Mouse (Mus musculus) heart, embryonic 14.5 days (tissue): ENCODE measurements around the gene Zkscan5. TPM values are rescaled to one million over a fixed set of nuclear protein-coding genes. Genes with fewer than 3 reads are reported as not detected.

ENCODE experiments used
- ATAC-seq: fragments of 200-750 bp; cut with Nextera tagmentation; 2 replicates; pipeline ENCODE4 v1.8.0; 2017; ENCODE audit warnings: low read depth, moderate TSS enrichment; ENCODE audit not compliant: insufficient number of reproducible peaks, insufficient read depth, low FRiP score
- H3K27ac ChIP-seq, 2 experiments: fragments of 200-500 bp in 1 of 2; fragments of 300-500 bp in 1 of 2; sonication (generic) in 1 of 2; replicated peaks in 1 of 2; 2 replicates each; pipeline ENCODE4 v1.5.1; 2012 to 2014; ENCODE audit warnings: low read depth in 2 of 2, low read length in 2 of 2, control low read depth in 1 of 2, mild to moderate bottlenecking in 1 of 2, mixed read lengths in 1 of 2; ENCODE audit not compliant: control insufficient read depth in 1 of 2, insufficient read depth in 1 of 2
- H3K27me3 ChIP-seq: fragments of 300-500 bp; sonication (generic); 2 replicates; pipeline ENCODE4 v1.6.1; 2014; ENCODE audit warnings: mild to moderate bottlenecking, low read length, control low read depth; ENCODE audit not compliant: control insufficient read depth, insufficient read depth
- H3K36me3 ChIP-seq: fragments of 300-500 bp; sonication (generic); 2 replicates; pipeline ENCODE4 v1.6.1; 2014; ENCODE audit warnings: mild to moderate bottlenecking, control low read depth, low read length, mixed read lengths; ENCODE audit not compliant: control insufficient read depth, insufficient read depth
- H3K4me1 ChIP-seq, 2 experiments: fragments of 200-500 bp in 1 of 2; fragments of 300-500 bp in 1 of 2; sonication (generic) in 1 of 2; 2 replicates each; pipeline ENCODE4 v1.6.1; 2012 to 2014; ENCODE audit warnings: low read length in 2 of 2, control low read depth in 1 of 2, mixed read lengths in 1 of 2; ENCODE audit not compliant: control insufficient read depth in 2 of 2, insufficient read depth in 2 of 2
- H3K4me2 ChIP-seq: fragments of 300-500 bp; sonication (generic); 2 replicates; pipeline ENCODE4 v1.6.1; 2014; ENCODE audit warnings: mild to moderate bottlenecking, low read length
- H3K4me3 ChIP-seq, 2 experiments: fragments of 200-500 bp in 1 of 2; fragments of 300-500 bp in 1 of 2; sonication (generic) in 1 of 2; 2 replicates each; pipeline ENCODE4 v1.5.1; 2012 to 2014; ENCODE audit warnings: low read length in 2 of 2, mild to moderate bottlenecking in 2 of 2, control low read depth in 1 of 2, low read depth in 1 of 2, moderate library complexity in 1 of 2; ENCODE audit not compliant: control insufficient read depth in 1 of 2, insufficient read depth in 1 of 2
- H3K9ac ChIP-seq: fragments of 300-500 bp; sonication (generic); 2 replicates; pipeline ENCODE4 v1.6.1; 2014; ENCODE audit warnings: mild to moderate bottlenecking, low read length
- H3K9me3 ChIP-seq: fragments of 300-500 bp; sonication (generic); 2 replicates; pipeline ENCODE4 v1.6.1; 2016; ENCODE audit warnings: low read length, control low read depth; ENCODE audit not compliant: control insufficient read depth
- WGBS: fragments of 180-500 bp; shearing (Covaris S2); extraction: QIAGEN DNeasy Blood & Tissue Kit; methylation state at CpG from one replicate; pipeline ENCODE4 v1.1.7; 2014; 5-methylcytosine and 5-hydroxymethylcytosine counted together
- polyA plus RNA-seq: library from polyadenylated mRNA; unstranded; fragments of >200 nt; fragmentation: Nextera tagmentation; extraction: Ambion mirVana; gene quantifications from 2 replicates; pipeline ENCODE4 v1.2.1, GENCODE M21; 2014

The Zkscan5 gene
- polyA plus RNA-seq, 1 experiment from 2014 or later = 11.1 TPM

- no peak overlapping the region for H3K4me2 ChIP-seq
- no peak overlapping the region for H3K9ac ChIP-seq
- H3K36me3 ChIP-seq = peaks cover 89% of the 10 kb centered on the region
- no peaks in the 10 kb centered on the region for H3K27me3 ChIP-seq
- H3K4me3 ChIP-seq = no peak overlapping the region
- 96% methylated on average over 2 of the region's 2 CpGs for WGBS
- H3K9me3 ChIP-seq = no peaks in the 10 kb centered on the region
- no peak overlapping the region for H3K27ac ChIP-seq
- ATAC-seq = no peak
- peaks cover 7 to 14% of the 10 kb centered on the region in 2 experiments; a peak in 3 of 4 replicates for H3K4me1 ChIP-seq
These were observed 19.1 kb upstream of the Zkscan5 start for GRCm38 (mm10) chr5:145185244-145185643.

- Histone ChIP-seq H3K36me3 (peaks cover 56% of the 10 kb centered on the region), H3K4me1 (peaks cover 10 to 17% of the 10 kb centered on the region in 2 experiments), H3K9ac (peak overlapping the region; percentile 99; the same call in 1 of the 2 replicates), H3K4me3 (peak overlapping the region in 1 of 2 experiments; percentile 94; a peak in 2 of 4 replicates), H3K27me3 (no peaks in the 10 kb centered on the region), H3K27ac (no peak overlapping the region), H3K9me3 (no peaks in the 10 kb centered on the region), H3K4me2 (peak overlapping the region; percentile 90)
- no peak for ATAC-seq
- 88% methylated on average over 6 of the region's 6 CpGs for WGBS
These were observed 14.9 kb upstream of the Zkscan5 start for GRCm38 (mm10) chr5:145189416-145189815.

- ATAC-seq = 0 out of 2 replicates have a peak, but pooled peaks have one; percentile 17
- WGBS = 15% methylated on average over 5 of the region's 5 CpGs
- peak overlapping the region; percentile 99 for H3K9ac ChIP-seq
- no peaks in the 10 kb centered on the region for H3K27me3 ChIP-seq
- H3K9me3 ChIP-seq = no peaks in the 10 kb centered on the region
- peaks cover 10 to 17% of the 10 kb centered on the region in 2 experiments for H3K4me1 ChIP-seq
- peak overlapping the region; percentile 95 to 97 for H3K27ac ChIP-seq
- peak overlapping the region; percentile 61 to 94 for H3K4me3 ChIP-seq
- peaks cover 56% of the 10 kb centered on the region for H3K36me3 ChIP-seq
- peak overlapping the region; percentile 90 for H3K4me2 ChIP-seq
These were observed 14.0 kb upstream of the Zkscan5 start for GRCm38 (mm10) chr5:145190373-145190772.

GRCm38 (mm10) chr5:145190875-145191798 lies 13.2 kb upstream of the Zkscan5 start:
- peak overlapping the region; percentile 99 for H3K9ac ChIP-seq
- under 1% methylated on average over 41 of the region's 41 CpGs for WGBS
- peak overlapping the region; percentile 95 to 97 for H3K27ac ChIP-seq
- peaks cover 56% of the 10 kb centered on the region for H3K36me3 ChIP-seq
- H3K4me3 ChIP-seq = peak overlapping the region; percentile 61 to 94
- no peaks in the 10 kb centered on the region for H3K27me3 ChIP-seq
- H3K4me2 ChIP-seq = peak overlapping the region; percentile 90
- peak; percentile 69 for ATAC-seq
- H3K4me1 ChIP-seq = peaks cover 10 to 17% of the 10 kb centered on the region in 2 experiments
- no peaks in the 10 kb centered on the region for H3K9me3 ChIP-seq

- peaks cover 54% of the 10 kb centered on the region for H3K36me3 ChIP-seq
- WGBS = 85% methylated on average over 2 of the region's 2 CpGs
These were observed 12.4 kb upstream of the Zkscan5 start, which contains the start of gene Atp5j2 for GRCm38 (mm10) chr5:145191962-145192361. Gene Atp5j2 (minus strand): TSS chr5:145192062.

DNA sequence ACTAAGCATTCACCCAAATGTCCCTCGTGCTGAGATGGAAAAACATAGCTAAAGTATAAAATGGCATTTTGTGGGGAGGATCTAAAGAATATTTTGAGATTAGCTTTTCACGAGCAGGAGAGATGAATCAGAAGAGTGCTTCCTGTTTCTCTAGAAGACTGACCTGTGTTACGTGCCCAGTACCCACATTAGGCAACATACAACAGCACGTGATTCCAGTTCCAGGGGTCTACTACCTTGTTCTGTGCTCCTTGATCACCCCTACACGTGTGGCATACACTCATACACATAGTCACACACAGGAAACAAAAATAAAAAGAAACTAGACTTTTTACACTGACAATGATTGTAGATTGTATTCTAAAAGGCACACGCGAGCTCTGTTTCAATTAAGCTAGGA lies 4.0 kb upstream of the Zkscan5 start:
- WGBS = 72% methylated on average over 7 of the region's 7 CpGs
- H3K4me3 ChIP-seq = peak overlapping the region in 1 of 2 experiments; percentile 72; a peak in 1 of 4 replicates

More at GRCm38 (mm10) chr5:145191962-145192361, 12.4 kb upstream of the Zkscan5 start, which contains the start of gene Atp5j2:
- Histone ChIP-seq H3K9ac (peak within 1 kb of the TSS; percentile 99), H3K27me3 (no peaks in the 10 kb centered on the region), H3K27ac (peak within 1 kb of the TSS; percentile 95 to 97), H3K9me3 (no peaks in the 10 kb centered on the region), H3K4me2 (peak within 1 kb of the TSS; percentile 90), H3K4me3 (peak within 1 kb of the TSS; percentile 61 to 94), H3K4me1 (peaks cover 10 to 17% of the 10 kb centered on the region in 2 experiments)
- no peak for ATAC-seq

DNA sequence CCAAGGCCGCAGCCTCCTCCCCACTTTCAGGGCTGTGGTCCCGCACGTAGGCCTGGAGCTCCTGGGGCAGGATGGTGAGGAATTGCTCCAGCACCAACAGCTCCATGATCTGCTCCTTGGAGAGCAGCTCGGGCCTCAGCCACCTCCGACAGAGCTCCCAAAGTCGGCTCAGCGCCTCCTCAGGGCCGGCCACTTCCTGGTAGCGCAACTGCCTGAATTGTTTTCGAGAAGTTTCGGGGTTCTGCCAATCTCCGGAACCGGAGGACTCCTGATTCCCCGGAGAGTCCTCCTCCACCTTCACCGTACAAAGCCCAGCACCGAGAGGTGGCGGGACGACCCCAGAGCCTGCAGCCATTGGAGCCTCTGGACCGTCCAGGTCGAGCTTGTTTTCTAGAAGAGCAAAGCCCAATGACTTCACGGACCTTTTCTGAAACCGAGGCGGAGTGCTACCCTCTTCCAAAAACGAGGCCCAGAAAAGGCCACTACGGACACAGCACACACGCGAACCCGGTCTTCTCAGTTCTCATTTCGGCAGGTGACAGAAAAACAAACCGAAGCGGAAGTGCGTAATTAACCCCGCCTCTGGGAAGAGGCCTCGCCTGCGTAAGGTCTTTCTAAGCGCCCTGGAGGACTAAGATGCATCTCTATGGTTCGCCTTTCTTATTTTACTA lies 2.9 kb upstream of the Zkscan5 start, which contains the start of gene Zkscan14:
Zkscan14 (minus strand) TSS at position 548 of the 671 bp plus-strand sequence.
- peak within 1 kb of the TSS; percentile 57 to 71; a peak in 3 of 4 replicates for H3K27ac ChIP-seq
- H3K27me3 ChIP-seq = no peaks in the 10 kb centered on the region
- H3K9me3 ChIP-seq = no peaks in the 10 kb centered on the region
- peak within 1 kb of the TSS; percentile 97 for H3K4me2 ChIP-seq
- H3K9ac ChIP-seq = peak within 1 kb of the TSS; percentile 87
- WGBS = under 1% methylated on average over 37 of the region's 37 CpGs
- H3K4me1 ChIP-seq = peaks cover 6 to 21% of the 10 kb centered on the region in 2 experiments
- H3K36me3 ChIP-seq = peaks cover 20% of the 10 kb centered on the region
- ATAC-seq = 0 out of 2 replicates have a peak, but pooled peaks have one; percentile 1
- H3K4me3 ChIP-seq = peak within 1 kb of the TSS; percentile 72 to 94

More for the DNA sequence above, 4.0 kb upstream of the Zkscan5 start:
- Histone ChIP-seq H3K27me3 (no peaks in the 10 kb centered on the region), H3K9ac (peak overlapping the region; percentile 87; the same call in 1 of the 2 replicates), H3K27ac (no peak overlapping the region), H3K4me2 (peak overlapping the region; percentile 97), H3K4me1 (peaks cover 4 to 13% of the 10 kb centered on the region in 2 experiments), H3K36me3 (peaks cover 31% of the 10 kb centered on the region), H3K9me3 (no peaks in the 10 kb centered on the region)
- no peak for ATAC-seq
